Mouse (Mus musculus) heart, postnatal 10 days (tissue): Measurements from ENCODE around the gene Arid5a. TPM values are rescaled to one million over a fixed set of nuclear protein-coding genes. Genes with fewer than 3 reads are reported as not detected.
A peak's percentile ranks its signal among the peaks of the same experiment; 100 is the strongest.

Source experiments
- DNase-seq, 2 experiments: peaks; one replicate each; pipeline ENCODE4 v3.0.0; 2021
- intact Hi-C: fragments of 180-260 bp; cut with DNase I; formaldehyde crosslinking; loops from one replicate; pipeline ENCODE4 v1.15.1; 2025
- total RNA-seq, 2 experiments: library from RNA; stranded (reverse); gene quantifications; 2 replicates each; pipeline ENCODE4 v1.2.3; 2021

Arid5a gene
- total RNA-seq, 2 experiments from 2014 or later = 13.8 to 15.2 TPM

GRCm38 (mm10) chr1:36281849-36282248, 25.7 kb upstream of the Arid5a start:
- DNase-seq = no peak
- intact Hi-C loops = loop anchor here (10.0 kb wide), 1 partner anchor 557 kb away; no protein-coding TSS in a partner anchor

GRCm38 (mm10) chr1:36293470-36293869, 14.1 kb upstream of the Arid5a start:
- intact Hi-C loops = no loop called here
- DNase-seq = no peak

GRCm38 (mm10) chr1:36294402-36294801, 13.1 kb upstream of the Arid5a start:
- DNase-seq = no peak
- intact Hi-C loops = no loop called here

DNA sequence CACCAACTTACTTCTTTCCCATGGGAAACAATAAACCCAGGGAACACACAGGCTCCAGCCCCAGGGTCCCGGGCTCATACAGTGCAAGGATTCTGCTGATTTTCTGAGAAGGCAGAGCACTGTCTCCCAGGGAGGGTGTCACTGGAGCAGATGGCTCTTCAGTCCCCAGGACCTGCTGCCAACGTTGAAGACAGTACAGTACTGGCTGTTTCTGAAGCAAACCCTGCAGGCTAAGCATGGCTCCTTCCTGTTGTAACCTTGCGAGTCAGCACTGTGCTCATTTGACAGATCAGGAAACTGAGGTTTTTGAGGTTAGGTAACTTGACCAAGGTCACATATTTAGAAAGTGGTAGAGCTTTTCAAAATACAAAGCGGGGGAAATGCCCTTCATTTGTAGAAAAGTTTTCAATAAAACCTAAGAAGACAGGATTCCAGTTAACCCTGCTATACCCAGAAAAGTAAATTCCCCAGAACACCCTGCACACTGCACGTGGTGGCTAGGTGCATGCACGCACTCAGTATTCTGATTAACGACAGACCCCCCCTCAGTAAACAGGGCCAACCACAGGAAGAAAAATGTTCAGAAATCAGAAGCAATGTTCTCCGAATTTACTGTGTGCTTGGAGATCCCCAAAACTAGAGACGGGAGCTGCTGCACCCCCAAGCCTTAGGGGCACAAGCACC, 10.9 kb upstream of the Arid5a start:
- DNase-seq = no peak
- intact Hi-C loops = no loop called here

GRCm38 (mm10) chr1:36298107-36298506, 9.4 kb upstream of the Arid5a start:
- DNase-seq = no peak
- intact Hi-C loops = no loop called here

GRCm38 (mm10) chr1:36299126-36299525, 8.4 kb upstream of the Arid5a start:
- no peak for DNase-seq
- intact Hi-C loops = no loop called here

DNA sequence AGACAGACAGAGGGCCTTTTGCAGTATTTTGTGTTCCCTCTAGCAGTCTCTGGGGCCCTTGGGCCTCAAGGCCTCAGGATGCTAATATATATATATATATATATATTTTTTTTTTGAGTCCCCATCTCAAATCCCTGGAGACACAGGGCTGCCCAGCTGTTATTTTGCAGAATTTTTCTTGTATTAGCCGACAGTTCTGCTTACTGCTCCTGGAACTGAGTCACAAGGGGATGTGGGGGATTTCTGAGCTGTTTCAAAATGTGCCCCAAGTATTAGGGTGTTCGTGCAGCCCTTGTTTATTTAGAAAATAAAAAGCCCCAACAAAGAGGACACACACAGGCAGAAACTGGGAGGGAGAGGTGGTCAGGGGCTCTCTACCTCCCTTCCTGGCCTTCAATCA, 7.9 kb upstream of the Arid5a start:
- no peak for DNase-seq
- intact Hi-C loops = no loop called here

DNA sequence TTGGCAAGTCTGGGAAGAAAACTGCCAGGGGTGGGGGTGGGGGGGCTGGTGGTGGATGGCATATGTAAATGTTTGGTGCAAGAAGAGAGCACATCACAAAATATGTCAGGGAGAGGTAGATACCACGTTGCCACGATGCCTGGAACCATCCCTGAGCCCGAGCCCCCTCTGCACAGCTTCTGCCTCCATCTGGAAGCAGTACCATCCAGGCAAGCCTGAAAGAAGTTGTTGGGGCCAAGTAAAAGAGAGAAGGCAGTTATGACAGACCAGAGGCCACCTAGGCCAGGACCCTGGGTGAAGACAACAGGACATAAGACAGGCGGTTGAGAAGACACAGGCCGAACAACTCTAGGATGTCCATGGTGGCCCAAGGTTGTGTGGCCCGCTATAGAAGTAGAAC, 7.0 kb upstream of the Arid5a start:
- no peak for DNase-seq
- intact Hi-C loops = no loop called here

DNA sequence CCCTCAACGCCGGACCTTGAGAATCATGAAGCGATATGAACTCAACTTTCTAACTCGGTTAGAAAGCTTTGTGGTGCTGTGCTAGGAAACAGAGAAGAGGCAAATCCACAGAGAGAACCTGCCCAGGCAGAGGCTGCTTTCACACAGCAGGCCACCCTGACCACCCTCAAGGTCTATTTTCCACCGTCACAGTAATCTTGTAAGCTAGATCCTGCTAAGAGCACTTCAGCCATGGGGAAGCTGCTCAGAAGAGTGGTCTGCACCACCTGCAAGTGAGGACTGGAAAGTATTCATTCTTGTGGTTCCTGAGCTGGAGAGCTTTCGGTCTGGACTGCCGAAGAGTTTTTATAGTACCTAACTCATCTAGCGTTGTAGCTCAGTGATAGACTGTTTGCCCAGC, 5.3 kb upstream of the Arid5a start:
- intact Hi-C loops = no loop called here
- DNase-seq = no peak

- intact Hi-C loops = no loop called here
- DNase-seq = no peak
Observed at GRCm38 (mm10) chr1:36302957-36303356, 4.6 kb upstream of the Arid5a start.

GRCm38 (mm10) chr1:36303381-36304320, 3.9 kb upstream of the Arid5a start:
- DNase-seq = peak; percentile 94
- intact Hi-C loops = no loop called here

DNA sequence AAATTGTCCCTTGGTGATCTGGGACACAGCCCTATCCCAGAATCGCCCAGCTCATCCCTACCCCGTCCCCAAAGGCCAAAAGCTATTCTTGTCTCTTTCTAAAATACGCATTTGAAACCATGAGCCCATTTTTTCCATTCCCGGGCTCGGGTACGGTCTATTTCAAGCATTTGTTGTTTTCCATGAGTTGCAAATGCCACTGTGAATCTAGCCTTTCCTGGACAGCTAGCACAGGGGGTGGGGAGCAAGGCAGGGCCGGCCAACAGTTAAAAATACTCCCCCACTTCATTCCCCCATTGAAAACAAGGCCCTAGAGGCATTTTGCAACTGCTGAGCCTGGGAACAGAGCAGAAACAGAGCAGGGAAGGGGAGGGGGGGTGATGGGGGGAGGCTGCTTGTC, 2.8 kb upstream of the Arid5a start:
- intact Hi-C loops = no loop called here

DNA sequence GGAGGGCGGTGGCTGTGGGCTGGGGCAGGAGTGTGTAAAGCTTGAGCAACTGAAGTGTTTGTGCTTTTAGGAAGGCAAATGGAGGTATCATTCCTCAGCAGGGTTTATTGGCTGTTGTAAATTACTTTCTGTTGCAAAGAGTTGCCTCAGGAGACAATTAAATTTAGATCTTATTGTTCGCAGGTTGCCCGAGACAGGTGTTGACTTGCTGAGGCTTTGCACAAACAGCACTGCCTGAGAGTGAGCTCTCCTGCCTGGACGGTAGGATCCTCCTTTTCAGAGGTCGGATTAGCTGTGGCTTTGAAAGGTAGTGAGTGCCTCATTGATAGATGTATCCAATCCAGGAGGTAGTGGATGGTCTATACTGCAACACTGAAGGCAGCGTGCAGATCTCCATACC, 1.4 kb upstream of the Arid5a start:
- no peak for DNase-seq
- intact Hi-C loops = no loop called here

More for the DNA sequence above, 2.8 kb upstream of the Arid5a start:
- peak; percentile 51 to 56 for DNase-seq

DNA sequence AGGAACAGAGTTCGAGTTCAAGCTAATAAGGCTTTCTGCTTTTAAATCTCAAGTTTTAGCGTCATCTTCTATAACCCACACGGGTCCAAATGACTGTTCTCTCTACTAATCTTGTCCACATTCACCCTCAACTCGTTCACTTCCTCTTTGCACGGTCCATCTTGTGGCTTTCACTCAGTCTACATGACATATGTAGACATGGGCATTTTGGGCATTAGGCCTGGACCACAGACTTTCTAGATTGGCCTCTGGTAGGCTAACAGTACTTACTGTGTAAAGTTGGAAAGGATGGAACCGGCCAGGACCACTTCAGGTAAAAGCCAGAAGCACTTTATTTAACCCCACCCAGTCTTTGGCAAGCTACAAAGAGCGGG, 425 bp upstream of the Arid5a start:
- DNase-seq = no peak
- intact Hi-C loops = no loop called here

DNA sequence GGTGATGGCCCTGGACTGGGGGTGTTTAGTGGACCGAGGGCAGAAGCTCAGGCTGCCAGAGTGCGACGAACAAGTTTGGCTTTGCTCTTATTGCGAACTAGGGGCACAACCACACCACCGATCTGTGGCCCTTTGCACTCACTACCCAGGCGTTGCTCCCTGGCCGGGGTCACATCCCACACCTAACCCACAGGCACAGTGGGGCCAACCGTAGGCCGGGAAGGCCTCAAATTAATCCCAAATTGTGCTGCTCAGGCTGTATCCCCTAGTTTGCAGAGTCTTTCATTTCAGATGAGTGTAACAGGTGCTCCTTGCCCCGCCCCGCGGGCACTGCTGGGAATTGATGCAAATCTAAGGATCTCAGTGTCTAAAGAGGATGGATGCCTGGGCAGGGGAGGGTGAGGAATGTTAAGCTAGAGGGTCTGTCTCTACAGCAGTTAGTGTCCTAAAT, 943 bp downstream of the Arid5a start:
- intact Hi-C loops = loop anchor here (1.0 kb wide), 1 partner anchor 163 kb away; the partner anchor contains the start of gene Cnnm4
- peak in 1 of 2 experiments; percentile 37 for DNase-seq

DNA sequence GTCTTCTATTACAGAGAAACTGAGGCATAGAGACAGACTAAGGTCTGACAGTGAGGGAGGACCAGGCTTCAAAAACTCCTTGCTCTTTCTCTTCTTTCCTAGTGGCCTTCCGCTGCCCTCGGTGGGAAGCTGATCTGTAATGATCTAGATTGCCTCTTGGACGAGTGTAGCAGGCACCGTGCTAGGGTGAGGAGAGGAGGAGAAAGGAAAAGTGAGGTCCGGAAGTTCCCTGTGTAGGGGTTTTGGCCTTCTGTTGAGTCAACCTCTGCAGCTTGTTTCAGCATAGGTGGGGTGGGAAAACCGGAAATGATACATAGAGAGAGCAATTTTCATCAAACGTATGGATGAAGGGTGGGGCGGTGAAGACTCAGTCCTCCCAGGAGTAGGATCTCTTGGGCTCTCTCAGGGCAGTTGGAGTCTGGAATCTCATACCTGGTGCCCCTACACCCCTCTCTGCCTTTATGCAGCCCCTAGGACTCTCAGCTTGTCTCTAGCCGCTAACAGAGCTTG, 1.5 kb downstream of the Arid5a start:
- no peak for DNase-seq
- intact Hi-C loops = loop anchor here (1.0 kb wide), 1 partner anchor 162 kb away; the partner anchor contains the start of gene Cnnm4

- DNase-seq = peak; percentile 50 to 56
- intact Hi-C loops = no loop called here
Observed at GRCm38 (mm10) chr1:36309498-36309901, 2.0 kb downstream of the Arid5a start.

- intact Hi-C loops = no loop called here
- no peak for DNase-seq
Observed at GRCm38 (mm10) chr1:36314959-36315775, 7.6 kb downstream of the Arid5a start.

GRCm38 (mm10) chr1:36315776-36316100, 8.2 kb downstream of the Arid5a start:
- intact Hi-C loops = no loop called here
- no peak for DNase-seq

GRCm38 (mm10) chr1:36321164-36321563, 13.6 kb downstream of the Arid5a start:
- no peak for DNase-seq
- intact Hi-C loops = no loop called here
